Mouse (Mus musculus): ENCODE measurements around the gene Psmg3. TPM values are rescaled to one million over a fixed set of nuclear protein-coding genes. Genes with fewer than 3 reads are reported as not detected.

The Psmg3 gene
- polyA plus RNA-seq, 1 experiment from 2014 or later: 44.6 TPM

Other genes starting within 250 kb of the Psmg3 start
- gene Micall2, start 90.5 kb downstream of the Psmg3 start, polyA plus RNA-seq (2015; fragmentation: Nextera tagmentation; extraction: Ambion mirVana): 1.6 and 2.3 TPM in 2 replicates
- 16.9 and 20.2 TPM in 2 replicates for gene Ints1, start 51.2 kb downstream of the Psmg3 start, polyA plus RNA-seq (2015; fragmentation: Nextera tagmentation; extraction: Ambion mirVana)
- gene Mafk, start 35.4 kb downstream of the Psmg3 start, polyA plus RNA-seq (2015; fragmentation: Nextera tagmentation; extraction: Ambion mirVana): 22.1 and 24.9 TPM in 2 replicates
- gene Tmem184a, start 7.0 kb downstream of the Psmg3 start, polyA plus RNA-seq (2015; fragmentation: Nextera tagmentation; extraction: Ambion mirVana): 0.46 and 1.3 TPM in 2 replicates
- not detected in 2 replicates for gene Gm26938, start 478 bp downstream of the Psmg3 start, polyA plus RNA-seq (2015; fragmentation: Nextera tagmentation; extraction: Ambion mirVana)
- 0.19 and 0.68 TPM in 2 replicates for gene Elfn1, start 81.1 kb upstream of the Psmg3 start, polyA plus RNA-seq (2015; fragmentation: Nextera tagmentation; extraction: Ambion mirVana)

Data from heart, embryonic 16.5 days (tissue).